Mouse (Mus musculus): ENCODE results near the gene Rtl6. TPM values are rescaled to one million over a fixed set of nuclear protein-coding genes. Genes with fewer than 3 reads are reported as not detected.

Gene Rtl6
- total RNA-seq (2015), result 1.7 and 1.8 TPM in 2 replicates
- total RNA-seq (2017), result 2.1 and 2.2 TPM in 2 replicates

- peak; percentile 94 for ATAC-seq (ENCODE audit: poor library complexity, severe bottlenecking)
These were observed at the start of gene Rtl6 for GRCm38 (mm10) chr15:84557189-84557921. Gene Rtl6 (minus strand): TSS chr15:84557823.

GRCm38 (mm10) chr15:84603267-84603963 is 45.8 kb upstream of the Rtl6 start:
- no peak for ATAC-seq (ENCODE audit: poor library complexity, severe bottlenecking)

- ATAC-seq (ENCODE audit: poor library complexity, severe bottlenecking), result no peak
These were observed 43.5 kb upstream of the Rtl6 start for GRCm38 (mm10) chr15:84600977-84601595.

- no peak for ATAC-seq (ENCODE audit: poor library complexity, severe bottlenecking)
These were observed 41.3 kb upstream of the Rtl6 start for GRCm38 (mm10) chr15:84598911-84599310.

GRCm38 (mm10) chr15:84597816-84598215 is 40.2 kb upstream of the Rtl6 start:
- no peak for ATAC-seq (ENCODE audit: poor library complexity, severe bottlenecking)

- ATAC-seq (ENCODE audit: poor library complexity, severe bottlenecking), result no peak
These were observed 39.4 kb upstream of the Rtl6 start for GRCm38 (mm10) chr15:84597021-84597420.

GRCm38 (mm10) chr15:84595241-84595945 is 37.8 kb upstream of the Rtl6 start:
- no peak for ATAC-seq (ENCODE audit: poor library complexity, severe bottlenecking)

- ATAC-seq (ENCODE audit: poor library complexity, severe bottlenecking), result no peak
These were observed 35.9 kb upstream of the Rtl6 start for GRCm38 (mm10) chr15:84593514-84593913.

GRCm38 (mm10) chr15:84592240-84592639 is 34.6 kb upstream of the Rtl6 start:
- ATAC-seq (ENCODE audit: poor library complexity, severe bottlenecking), result no peak

- ATAC-seq (ENCODE audit: poor library complexity, severe bottlenecking), result no peak
These were observed 34.0 kb upstream of the Rtl6 start for GRCm38 (mm10) chr15:84591573-84592139.

- ATAC-seq (ENCODE audit: poor library complexity, severe bottlenecking), result no peak
These were observed 30.8 kb upstream of the Rtl6 start for GRCm38 (mm10) chr15:84588371-84588821.

GRCm38 (mm10) chr15:84578607-84579006 is 21.0 kb upstream of the Rtl6 start:
- ATAC-seq (ENCODE audit: poor library complexity, severe bottlenecking), result no peak

- ATAC-seq (ENCODE audit: poor library complexity, severe bottlenecking), result no peak
These were observed 19.4 kb upstream of the Rtl6 start for GRCm38 (mm10) chr15:84577019-84577418.

- ATAC-seq (ENCODE audit: poor library complexity, severe bottlenecking), result no peak
These were observed 9.0 kb upstream of the Rtl6 start for GRCm38 (mm10) chr15:84566568-84567110.

- ATAC-seq (ENCODE audit: poor library complexity, severe bottlenecking), result no peak
These were observed 3.9 kb upstream of the Rtl6 start for GRCm38 (mm10) chr15:84561501-84561900.

- ATAC-seq (ENCODE audit: poor library complexity, severe bottlenecking), result no peak
These were observed 949 bp downstream of the Rtl6 start for GRCm38 (mm10) chr15:84556674-84557073.

- ATAC-seq (ENCODE audit: poor library complexity, severe bottlenecking), result peak; percentile 81
These were observed 6.6 kb downstream of the Rtl6 start for GRCm38 (mm10) chr15:84551065-84551464.

- no peak for ATAC-seq (ENCODE audit: poor library complexity, severe bottlenecking)
These were observed 8.3 kb downstream of the Rtl6 start for GRCm38 (mm10) chr15:84549291-84549797.

- peak; percentile 55 for ATAC-seq (ENCODE audit: poor library complexity, severe bottlenecking)
These were observed 11.6 kb downstream of the Rtl6 start for GRCm38 (mm10) chr15:84546028-84546427.

GRCm38 (mm10) chr15:84541175-84541574 is 16.4 kb downstream of the Rtl6 start:
- no peak for ATAC-seq (ENCODE audit: poor library complexity, severe bottlenecking)
